Mouse (Mus musculus) frontal cortex, postnatal 10 days (tissue): Measurements from ENCODE around the gene Frem1.

Experiments used
- DNase-seq, 2 experiments: peaks; one replicate each; pipeline ENCODE4 v3.0.0; 2022; ENCODE audit warnings: low spot score in 2 of 2, mixed read lengths in 1 of 2

Frem1 gene

DNA sequence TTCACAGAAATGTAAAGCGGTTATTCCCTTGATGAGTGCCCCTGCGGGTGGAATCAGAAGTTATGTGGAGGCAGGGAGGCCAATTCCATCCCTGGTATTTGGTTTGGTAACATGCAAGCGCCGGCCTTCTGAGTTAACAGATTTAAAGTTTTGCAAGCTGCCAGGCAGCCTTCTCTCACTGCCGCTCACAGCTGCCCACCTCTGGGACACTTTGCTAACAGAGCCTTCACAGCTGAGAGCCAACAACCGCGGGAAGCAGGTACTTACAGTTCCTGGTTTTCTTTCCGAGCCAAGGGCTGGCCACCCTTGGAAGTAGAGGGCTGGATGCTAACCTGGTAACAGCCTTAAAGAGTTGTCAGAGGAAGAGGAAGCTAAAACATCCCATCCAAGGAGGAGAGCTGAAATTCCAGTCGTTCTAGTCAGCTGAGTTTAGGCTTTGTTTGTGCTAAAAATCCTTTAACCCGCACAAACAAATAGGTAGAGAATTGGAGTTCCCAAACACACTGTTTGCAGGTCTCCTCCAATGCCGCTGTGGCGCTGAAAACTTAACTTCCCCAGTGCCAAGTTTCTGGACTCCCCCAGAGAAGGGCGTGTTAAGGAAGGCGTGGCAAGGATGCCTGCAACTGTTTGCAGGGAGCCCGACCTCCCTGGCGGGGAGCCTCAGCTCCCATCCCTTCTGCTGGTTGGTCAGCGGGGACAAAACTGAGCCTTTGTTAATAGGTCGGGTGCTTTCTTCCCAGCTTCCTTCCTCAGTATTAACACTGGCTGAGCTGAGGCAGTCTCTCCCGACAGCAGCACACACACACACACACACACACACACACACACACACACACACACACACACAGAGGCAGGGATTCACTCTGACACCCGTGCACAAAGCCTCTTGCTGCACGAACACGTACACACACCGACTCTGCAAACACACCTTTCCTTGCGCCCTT is at the start of gene Frem1:
Gene Frem1 (minus strand): TSS at position 706 of the 944 bp plus-strand sequence.
- peak in 1 of 2 experiments; percentile 18 for DNase-seq

GRCm38 (mm10) chr4:83099025-83099424 is 46.9 kb upstream of the Frem1 start:
- no peak for DNase-seq

DNA sequence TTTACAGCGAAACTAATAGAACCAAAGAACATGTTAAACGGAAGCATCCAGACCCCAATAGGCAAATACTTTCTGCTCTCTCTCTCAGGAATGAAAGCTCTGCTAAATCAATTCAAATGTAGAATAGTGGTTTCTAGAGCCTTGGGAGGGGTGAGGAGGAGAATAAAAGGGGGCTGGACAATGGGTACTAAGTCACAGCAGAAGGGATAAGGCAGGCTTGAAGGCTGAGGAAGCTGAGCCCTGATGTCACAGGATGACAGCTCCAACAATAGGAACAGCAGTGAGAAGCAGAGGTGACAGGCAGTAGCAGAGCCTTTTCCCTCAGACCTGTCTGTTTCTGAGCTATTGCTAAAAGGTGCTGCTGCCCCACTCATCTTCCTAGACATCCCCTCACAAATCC is 41.8 kb upstream of the Frem1 start:
- no peak for DNase-seq

- DNase-seq = no peak
Observed at GRCm38 (mm10) chr4:83090691-83091448, 38.7 kb upstream of the Frem1 start.

GRCm38 (mm10) chr4:83080364-83081174 is 28.4 kb upstream of the Frem1 start:
- no peak for DNase-seq

- DNase-seq = no peak
Observed at GRCm38 (mm10) chr4:83064191-83064590, 12.1 kb upstream of the Frem1 start.

DNA sequence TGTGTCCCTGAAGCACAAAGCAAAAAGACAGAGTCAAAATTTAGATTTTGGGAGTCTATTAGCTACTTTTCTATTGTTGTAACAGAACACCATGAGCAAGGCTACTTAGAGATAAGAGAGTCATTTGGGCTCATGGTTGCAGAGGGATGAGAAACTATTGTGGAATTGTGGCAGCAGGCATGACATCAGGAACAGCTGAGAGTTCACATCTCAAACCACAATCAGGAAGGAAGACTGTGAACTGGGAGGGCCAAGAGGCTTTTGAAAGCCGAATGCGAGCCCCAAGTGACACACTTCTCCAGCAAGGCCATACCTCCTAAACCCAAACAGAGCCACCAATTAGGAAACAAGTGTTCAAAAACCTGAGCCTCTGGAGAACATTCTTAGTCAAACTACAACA is 9.4 kb upstream of the Frem1 start:
- no peak for DNase-seq

DNA sequence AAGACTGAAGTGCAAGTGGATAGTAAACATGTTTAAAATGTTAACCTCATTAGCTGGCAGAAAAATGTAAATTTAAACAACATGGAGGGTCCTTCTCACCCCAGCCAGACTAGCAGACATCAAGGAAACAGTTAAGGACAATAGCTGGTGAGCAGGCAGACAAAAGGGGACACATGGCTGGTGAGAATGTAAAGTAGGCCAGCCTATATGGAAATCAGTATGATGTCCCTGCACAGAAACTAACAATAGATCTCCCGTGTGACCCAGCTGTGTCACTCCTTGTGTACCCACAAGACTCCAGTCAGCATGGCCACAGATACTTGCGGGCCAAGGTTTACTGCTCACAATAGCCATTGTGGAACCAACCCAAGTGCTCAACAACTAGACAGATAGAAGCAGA is 6.5 kb upstream of the Frem1 start:
- DNase-seq = no peak

DNA sequence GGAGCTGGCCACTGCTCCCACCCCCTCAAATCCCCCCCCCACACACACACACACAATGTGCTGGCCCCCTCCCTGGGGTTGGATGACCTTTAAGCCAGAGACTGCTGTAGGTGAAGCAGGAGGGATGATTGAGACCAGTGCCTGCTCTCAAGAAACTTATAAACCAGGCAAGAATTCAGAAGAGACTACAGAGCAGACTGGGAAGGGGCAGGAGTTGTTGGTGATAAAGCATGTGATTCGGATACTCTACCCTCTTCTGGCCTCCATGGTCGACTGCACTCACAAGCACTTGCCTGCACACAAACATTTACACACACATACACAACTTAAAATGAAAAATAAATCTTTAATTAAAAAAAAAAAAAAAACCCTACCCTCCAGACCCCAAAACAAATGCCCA is 6.0 kb upstream of the Frem1 start:
- no peak for DNase-seq

- DNase-seq = no peak
Observed at GRCm38 (mm10) chr4:83056496-83056895, 4.4 kb upstream of the Frem1 start.

DNA sequence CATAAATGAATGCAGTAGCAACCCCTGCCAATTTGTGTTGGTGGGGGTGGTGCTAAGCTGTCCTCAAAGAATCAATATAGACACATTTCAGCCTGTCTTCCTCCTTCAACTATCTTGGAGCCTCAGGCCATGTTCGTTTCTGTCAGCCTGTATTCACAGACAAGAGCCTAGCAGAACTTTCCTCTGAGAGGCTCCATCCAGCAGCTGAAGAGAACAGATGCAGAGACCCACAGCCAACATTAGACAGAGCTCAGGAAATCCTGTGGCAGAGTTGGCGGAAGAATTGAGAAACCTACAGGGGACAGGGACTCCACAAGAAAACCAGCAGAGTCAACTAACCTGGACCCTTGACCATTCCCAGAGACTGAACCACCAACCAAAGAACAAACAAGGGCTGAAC is 3.3 kb upstream of the Frem1 start:
- no peak for DNase-seq

GRCm38 (mm10) chr4:83053206-83053605 is 1.1 kb upstream of the Frem1 start:
- no peak for DNase-seq

- no peak for DNase-seq
Observed at GRCm38 (mm10) chr4:83051176-83051575, 963 bp downstream of the Frem1 start.

- DNase-seq = no peak
Observed at GRCm38 (mm10) chr4:83050151-83050796, 1.9 kb downstream of the Frem1 start.

DNA sequence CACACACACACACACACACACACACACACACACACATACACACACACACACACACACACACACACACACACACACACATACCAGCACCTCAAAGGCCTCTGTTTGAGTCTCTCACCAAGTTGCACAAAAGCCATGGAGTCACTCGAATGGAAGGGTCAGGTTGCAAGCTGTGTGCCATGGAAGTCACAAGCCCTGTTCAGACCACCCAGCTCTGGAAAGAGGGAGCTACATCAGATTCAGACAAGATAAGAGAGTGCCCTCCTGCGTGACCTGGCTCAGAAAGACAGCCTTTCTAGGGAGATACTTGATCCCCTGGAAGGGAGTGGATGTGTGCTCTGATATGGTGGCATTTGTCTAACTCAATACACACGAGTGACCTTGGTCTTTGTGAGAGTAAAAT is 2.9 kb downstream of the Frem1 start:
- no peak for DNase-seq

DNA sequence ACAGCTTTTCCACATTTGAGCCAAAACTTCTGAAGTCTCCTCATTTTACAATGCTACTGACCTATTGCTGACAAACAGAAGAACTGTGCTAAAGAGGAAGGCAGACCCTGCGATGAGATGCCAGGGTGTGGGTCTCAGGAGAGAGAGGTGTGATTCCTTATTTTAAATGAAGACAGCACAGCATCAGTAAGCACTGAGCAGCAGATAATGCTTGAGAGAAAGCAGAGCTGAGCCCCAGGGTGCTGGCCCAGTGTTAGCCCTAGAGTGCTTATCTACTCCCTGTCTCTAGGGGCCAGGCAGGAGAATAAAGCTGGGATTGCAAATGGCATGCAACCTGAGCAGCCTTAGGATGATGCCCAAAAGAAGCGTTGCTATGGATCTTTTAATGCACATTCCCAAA is 3.6 kb downstream of the Frem1 start:
- DNase-seq = no peak

- DNase-seq = no peak
Observed at GRCm38 (mm10) chr4:83046806-83047205, 5.3 kb downstream of the Frem1 start.

DNA sequence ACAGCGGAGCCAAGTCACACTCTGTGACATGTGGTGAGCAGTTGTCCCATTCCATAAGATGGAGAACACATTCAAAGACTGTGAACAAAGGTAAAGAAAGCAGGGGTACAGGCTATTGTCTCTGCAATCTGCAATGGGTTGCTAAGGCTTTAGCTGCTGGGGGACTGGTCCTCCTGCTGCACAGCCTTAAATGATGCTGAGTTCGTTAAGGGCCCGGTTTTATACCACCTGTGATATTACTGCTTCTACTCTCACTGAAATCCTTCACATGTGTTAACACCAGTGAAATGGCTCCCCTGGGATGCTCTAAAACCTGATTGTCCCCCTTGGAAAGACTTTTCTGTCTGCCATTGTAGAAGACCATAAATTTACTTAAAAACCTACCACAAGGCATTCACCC is 6.1 kb downstream of the Frem1 start:
- DNase-seq = no peak

GRCm38 (mm10) chr4:83045266-83045665 is 6.9 kb downstream of the Frem1 start:
- no peak for DNase-seq

- DNase-seq = no peak
Observed at GRCm38 (mm10) chr4:83040780-83041179, 11.4 kb downstream of the Frem1 start.

- DNase-seq = no peak
Observed at GRCm38 (mm10) chr4:83032780-83033179, 19.4 kb downstream of the Frem1 start.
